Mouse (Mus musculus) right cerebral cortex, adult 18-20 months (tissue): Measurements from ENCODE around the gene Gstcd.

ENCODE experiments used
- DNase-seq: peaks from one replicate; pipeline ENCODE4 v3.0.0; 2022; ENCODE audit warnings: mixed read lengths

Gstcd gene

DNA sequence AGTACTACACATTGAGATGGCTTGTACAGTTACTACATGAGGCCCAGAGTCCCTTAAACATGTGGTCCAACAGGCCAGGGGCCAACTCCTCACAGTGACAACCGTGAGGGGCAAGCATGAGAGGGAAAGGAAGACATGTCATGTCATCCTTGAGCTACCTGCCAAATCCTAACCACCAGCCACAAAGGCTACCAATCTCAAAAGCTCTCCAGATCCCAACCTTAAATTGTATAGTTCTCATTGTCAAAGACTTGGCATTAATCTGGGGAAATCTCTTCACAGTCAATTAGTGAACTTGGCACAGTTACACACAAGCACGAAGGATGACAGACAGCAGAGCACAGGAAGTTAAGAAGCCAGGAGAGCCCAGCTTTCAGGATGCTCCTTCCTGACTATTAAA lies 157.2 kb downstream of the Gstcd start:
- DNase-seq, result no peak
